Mouse (Mus musculus) cerebellum, adult 8-10 months (tissue): ENCODE measurements at regions not wholly inside any gene's neighbourhood (a gene's known extent, or its start where the extent isn't known, plus 50 kb on each side); places are given as distances from the start of the nearest gene placed in this dataset.
A peak's percentile ranks its signal among the peaks of the same experiment; 100 is the strongest.
"Not testable (repeated sequence)": the region's sequence is repeated elsewhere in the genome, so short reads cannot be mapped to it uniquely, and the experiment has no call there.

ENCODE experiments used
- DNase-seq: peaks from one replicate; pipeline ENCODE4 v3.0.0; 2022

DNA sequence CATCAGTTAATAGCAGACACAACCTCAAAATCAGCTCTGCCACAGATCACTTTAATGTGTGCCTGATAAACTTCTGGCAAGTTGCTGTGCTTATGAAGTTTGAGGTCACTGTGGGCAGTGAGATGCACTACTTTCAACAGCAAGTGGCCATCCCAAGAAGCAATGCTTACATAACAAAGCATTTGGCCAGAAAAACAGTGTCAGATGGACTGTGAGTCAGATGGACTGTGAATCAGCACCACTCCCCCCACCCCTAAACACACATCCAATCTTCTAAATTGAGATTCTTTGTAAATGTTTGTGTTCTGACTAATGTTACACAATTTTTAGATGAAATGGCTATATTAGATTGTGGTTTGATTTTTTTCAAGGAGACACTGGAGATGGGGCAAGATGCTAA lies 550.7 kb downstream of the Nxph1 start:
- DNase-seq = peak; percentile 5

DNA sequence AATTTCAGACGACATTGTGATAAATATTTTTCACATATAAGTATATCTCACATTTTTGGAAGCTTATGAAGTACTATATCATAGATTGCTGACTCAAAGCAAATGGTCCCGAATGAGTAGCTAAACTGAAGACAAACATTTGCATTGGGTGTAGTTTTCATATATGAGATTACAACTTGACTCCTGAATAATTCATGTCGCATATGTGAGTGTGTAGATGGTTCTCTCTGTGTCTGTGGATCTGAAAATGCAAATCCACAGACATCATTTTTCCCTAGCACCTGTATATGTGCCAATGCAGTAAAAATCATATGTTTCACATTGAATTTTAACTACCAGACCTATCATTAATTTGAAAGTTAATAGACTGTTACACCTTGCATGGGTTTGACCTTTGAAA lies 586.2 kb downstream of the Nxph1 start:
- no peak for DNase-seq

DNA sequence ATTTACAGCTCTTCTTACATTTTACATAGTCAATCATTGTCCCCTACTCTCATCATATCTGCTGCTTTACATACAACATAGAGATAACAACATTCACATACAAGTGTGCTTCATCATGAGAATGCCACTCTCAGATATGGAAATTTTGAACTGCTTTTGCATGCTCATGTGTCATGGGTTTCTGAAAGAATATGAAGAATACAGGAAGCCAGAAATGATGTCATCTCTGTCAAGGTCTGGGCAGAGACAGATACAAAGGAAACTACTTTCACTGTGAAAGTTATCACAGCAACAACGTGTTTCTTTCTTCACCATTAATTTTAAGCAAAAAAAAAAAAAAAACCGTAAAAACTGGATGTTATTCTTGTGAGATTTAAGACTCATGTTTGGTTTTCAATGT lies 590.5 kb downstream of the Nxph1 start:
- DNase-seq = no peak

DNA sequence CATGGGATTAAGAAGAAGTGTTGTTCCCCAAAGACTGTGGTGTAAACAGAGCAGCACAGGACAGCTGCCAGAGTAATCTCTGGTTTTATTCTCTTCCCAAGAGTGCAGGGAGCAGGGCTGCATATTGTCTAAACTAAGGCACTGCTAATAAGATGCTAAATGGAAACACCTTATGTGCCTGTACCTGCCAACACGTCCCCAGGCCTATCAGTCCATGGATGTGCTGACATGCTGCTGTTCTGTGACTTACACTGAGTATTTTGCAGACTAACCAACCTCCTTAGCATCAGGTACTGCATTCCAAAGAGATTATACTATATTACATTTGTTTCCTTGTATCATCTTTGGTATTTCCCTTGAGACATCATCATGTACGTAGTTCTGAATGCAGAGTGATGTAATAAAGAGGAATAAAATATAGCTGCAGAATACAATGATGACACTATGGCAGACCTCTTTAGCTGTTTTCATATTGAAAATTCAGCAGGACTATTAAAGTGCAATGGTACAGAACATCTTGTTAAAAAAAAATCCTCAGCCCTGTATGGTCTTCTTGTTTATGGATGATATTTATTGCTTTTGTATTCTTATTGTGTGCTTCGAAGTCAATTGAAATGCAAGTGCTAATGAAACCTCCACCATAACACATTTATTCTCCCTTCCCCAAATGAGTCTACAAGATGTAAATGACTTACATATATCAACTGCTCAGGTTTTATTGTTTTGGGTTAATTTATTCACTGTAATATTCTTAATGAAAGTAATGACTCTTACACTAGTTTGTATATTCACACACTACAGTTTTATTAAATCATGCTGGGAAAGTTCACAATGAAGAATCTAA lies 602.1 kb downstream of the Nxph1 start:
- DNase-seq = no peak

DNA sequence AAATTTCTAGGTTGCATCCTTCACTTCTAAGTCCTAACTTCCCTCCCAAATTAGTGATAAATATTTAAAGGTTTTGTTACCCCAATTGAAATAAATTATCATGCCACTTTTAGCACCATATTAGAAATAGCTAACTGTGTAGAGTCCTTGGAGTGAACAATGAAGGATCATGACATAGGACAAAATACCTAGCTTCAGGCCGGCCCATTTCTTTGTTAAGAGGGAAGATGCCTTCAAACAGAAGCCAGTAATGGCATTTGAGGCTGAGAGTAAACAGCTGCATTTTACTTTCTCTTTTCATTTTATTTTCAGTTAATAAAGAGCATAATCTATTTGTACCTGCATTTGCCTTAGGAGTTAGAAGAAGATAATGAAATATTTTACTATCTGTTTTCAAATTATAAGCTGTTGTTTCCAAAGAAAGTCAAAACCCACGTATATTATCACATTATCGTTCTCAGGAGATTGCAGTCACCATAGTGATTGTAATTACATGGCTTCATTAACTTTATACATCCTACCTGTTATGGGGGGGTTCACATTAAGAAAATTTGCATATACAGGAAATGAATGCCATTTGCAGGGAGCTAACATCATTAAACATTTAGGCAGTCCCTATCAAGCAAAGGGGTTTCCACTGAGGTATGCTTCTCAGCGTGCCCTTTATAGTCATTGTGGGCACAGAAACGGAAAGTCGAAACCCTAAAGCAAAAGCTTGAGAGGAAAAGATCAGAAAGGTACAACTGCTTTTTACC lies 615.2 kb downstream of the Nxph1 start:
- DNase-seq = no peak

DNA sequence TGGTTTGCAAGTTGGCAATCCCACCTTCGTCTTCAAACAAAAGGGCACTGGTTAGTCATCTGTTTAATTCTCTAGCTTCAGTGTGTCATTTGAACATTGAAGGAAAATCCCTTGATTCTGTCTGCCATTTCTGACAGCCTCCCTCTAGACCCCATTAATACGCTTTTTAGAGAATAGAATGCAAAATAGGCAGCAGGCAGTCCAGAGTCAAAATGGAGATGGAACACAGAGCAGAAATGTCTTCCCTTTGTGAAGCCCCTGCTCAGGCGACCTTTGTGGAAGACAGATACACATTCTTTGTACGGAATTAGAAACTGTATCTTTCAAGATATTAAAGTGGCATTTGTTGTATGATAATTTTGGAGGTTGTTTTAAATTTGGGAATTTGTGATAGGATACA lies 623.6 kb downstream of the Nxph1 start:
- DNase-seq = no peak

DNA sequence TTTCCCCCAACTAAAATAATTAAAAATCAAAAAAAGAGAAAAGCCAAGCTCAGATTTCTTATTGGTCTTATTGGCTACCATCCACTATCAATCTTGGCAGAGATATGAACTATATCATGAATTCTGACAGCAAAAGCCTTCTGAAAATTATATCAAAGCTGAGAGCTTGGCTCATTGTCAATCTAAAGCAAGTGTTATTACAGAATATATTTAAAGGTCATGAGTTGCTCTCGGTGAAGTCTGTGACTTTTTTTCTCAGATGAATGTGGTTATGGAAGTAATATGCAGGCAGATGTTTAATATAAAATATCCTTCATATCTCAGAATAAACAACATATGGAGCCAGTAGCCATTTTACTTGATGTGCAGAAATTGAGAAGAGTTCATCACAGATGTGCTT lies 645.2 kb downstream of the Nxph1 start:
- DNase-seq = no peak

DNA sequence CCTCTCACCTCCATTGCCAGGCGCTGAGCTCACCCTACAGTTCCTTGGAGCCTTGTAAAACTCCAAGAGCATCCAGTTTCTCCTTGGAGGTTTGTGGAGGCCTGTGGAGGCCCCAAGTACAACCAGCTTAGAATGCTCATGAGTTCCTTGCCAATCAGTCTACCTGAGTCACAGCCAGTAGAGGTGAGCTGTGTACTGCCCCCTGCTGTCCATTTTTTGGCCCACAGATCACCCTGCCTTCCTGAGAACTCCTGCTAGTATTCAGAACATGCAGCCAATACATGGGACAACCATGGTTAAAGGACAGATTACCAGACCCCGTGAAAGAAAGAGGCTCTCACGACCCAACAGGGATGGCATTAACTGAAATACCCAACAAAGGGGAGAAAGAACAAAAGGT lies 651.2 kb downstream of the Nxph1 start:
- no peak for DNase-seq

DNA sequence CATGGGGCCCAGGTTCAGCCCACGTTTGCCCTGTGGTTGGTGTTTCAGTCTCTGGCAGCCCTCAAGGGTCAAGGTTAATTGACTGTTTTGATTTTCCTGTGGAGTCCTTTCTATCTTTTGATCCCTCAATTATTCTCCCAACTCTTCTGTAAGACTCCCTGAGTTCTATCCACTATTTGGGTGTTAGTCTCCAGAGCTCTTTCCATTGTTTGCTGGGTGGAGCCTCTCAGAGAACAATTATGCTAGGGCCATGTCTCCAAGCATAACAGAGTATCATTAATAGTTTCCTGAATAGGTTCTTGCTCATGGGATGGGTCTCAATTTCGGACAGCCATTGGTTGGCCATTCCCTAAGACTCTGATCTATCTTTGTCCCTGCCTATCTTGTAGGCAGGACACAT lies 685.7 kb downstream of the Nxph1 start:
- DNase-seq = no peak

DNA sequence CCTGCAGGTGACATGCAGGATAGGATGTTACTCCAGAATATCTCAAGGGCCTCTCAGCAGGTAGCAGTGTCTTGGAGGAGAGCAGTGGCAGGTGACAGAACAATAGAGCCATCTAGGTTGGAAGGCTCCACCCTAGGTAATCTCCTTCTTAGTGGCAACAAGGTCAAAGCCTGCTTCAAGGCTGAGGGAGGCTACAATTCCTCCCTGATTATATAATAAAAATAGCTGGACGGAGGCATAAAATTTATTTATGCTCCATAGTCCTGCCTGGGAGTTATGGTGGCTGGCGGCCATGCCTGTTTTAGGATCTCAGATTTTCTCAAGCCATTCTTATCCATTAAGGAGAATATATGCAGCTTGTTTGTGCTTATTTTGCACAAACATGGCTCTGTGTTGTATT lies 695.2 kb downstream of the Nxph1 start:
- not testable (repeated sequence) for DNase-seq

DNA sequence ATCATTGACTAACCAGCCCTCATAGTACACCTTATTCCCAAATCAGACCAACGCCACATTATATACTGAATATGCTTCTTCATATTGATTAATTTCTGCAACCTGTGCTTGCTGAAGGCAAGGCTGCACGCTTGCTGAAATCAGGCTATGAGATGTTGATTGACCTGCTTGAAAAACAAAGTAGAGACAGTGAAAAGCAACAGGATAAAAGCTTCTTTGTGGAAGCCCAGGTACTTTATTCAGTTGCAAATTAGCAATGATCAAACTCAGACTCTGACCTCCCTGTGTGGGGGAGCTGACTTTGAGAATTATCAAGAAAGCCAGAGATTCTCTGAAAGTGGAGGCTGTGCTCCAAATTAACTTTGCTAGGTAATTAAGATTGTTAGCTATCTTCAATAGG lies 695.7 kb downstream of the Nxph1 start:
- DNase-seq = not testable (repeated sequence)

DNA sequence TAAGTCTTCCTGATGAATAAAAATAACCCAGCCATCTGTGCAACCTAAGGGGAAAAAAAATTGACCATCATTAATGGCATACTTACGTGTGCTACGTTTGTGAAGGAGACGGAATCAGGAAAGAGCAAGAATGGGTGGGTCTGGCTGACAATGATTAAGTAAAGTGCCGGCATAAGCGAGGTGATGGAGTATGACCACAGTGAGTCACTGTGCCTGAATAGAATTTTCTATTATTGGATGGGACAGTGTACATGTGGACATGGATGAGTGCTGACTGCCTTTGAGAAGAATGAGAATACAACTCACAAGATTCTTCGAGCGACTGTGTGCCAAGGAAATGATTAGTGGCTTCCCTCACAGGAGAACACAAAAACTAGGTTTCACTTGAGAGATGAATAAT lies 711.4 kb downstream of the Nxph1 start:
- no peak for DNase-seq

DNA sequence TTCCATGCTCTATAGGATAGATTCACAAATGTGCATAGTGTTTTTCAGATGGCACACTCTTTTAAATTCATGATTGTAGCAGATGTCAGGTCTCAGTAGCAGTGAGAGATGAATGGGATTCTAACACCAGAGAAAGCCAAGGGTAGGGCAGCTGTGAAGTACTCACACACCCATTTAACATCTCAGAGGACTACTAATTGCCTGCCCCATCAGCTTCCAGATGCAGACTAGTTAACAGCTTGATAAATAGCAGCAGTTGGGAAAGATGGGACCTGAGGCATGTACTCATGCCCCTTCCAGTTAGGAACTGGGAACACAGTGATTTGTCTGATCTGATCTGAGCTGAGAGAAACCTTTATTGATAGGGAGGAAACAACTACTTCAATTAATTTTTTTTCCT lies 737.0 kb downstream of the Nxph1 start:
- DNase-seq = no peak

DNA sequence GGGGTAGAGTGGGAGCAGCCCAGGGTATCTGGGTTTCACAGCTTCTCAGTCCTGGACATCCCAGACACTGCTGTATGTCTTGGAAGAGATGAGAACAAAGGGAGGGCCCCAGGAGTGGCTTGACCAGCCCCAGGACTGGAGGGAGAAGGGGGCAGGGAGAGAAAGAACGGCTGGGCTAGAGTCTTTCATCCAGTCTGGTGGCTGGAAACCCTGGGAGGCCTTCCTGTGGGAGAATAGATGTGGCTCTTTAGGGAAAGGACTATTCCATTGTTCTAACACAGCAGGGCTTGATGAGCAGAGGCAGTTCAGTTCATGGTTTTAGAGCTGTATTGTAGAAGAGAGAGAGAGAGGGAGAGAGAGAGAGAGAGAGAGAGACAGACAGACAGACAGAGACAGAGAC lies 745.5 kb downstream of the Nxph1 start:
- DNase-seq = no peak

DNA sequence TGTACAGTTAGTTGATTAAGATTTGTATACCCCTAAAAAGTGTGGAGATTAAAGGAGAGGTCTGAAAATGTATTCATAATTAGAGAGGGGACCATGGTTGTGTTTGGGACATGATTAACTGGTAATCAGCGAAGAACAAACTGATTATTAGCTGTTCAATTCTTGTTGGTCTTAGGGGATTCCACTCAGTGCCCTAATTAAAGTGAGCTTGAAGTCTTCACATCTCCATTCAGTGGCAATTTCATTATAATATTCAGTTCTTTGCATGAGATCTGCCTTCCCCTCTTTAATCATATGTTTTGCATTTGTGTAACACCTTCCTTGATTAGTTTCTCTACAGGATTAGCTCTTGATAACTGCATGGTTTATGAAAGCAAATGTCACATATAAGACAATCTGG lies 749.5 kb downstream of the Nxph1 start:
- DNase-seq = no peak

DNA sequence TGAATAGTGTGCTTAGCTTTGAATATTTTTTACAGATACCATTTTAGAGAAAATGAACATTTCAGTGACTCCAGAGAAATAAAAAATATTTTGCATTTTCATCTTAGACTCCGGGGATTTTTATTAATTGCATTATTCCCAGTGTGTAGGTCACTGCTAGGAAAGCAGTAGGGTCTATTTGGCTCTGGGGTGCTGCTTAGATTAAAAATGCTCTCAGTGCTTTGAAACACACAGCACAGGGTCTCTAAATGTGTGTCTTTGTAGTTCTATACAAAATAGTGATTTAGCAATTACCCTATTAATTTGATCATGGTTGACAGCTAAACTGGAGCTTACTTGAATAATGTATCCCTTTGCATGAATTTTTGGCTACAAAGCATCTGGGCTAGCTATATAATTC lies 750.0 kb downstream of the Nxph1 start:
- no peak for DNase-seq
